Mouse (Mus musculus) erythroid progenitor cell, adult 5-6 weeks (primary cell): Measurements from ENCODE around the gene Bcl9. TPM values are rescaled to one million over a fixed set of nuclear protein-coding genes. Genes with fewer than 3 reads are reported as not detected.
A peak's percentile ranks its signal among the peaks of the same experiment; 100 is the strongest.

Experiments used
- ATAC-seq: replicated peaks from 2 replicates; pipeline ENCODE4 v1.8.0; 2016; ENCODE audit warnings: moderate number of reproducible peaks, mild to moderate bottlenecking, moderate TSS enrichment, inconsistent platforms; ENCODE audit not compliant: poor library complexity, low FRiP score, severe bottlenecking
- total RNA-seq, 2 experiments: library from RNA; stranded (forward) in 1 of 2; stranded (reverse) in 1 of 2; fragments of 150-400 nt in 1 of 2; fragments of 186-747, 209-891 nt in 1 of 2; gene quantifications; 2 replicates each; pipeline versions ENCODE4 v1.2.3 to v1.2.4; 2015 to 2017; ENCODE audit warnings: low replicate concordance in 2 of 2

Bcl9 gene
- total RNA-seq (2015; ENCODE audit: low replicate concordance), result 14.4 and 45.7 TPM in 2 replicates
- total RNA-seq (2017; ENCODE audit: low replicate concordance), result 0.13 and 0.76 TPM in 2 replicates

- no peak for ATAC-seq
Observed at GRCm38 (mm10) chr3:97297553-97298432, at the start of gene Bcl9. TSS of gene Bcl9 (minus strand) at chr3:97297917.

- no peak for ATAC-seq
Observed at GRCm38 (mm10) chr3:97339193-97339576, 41.5 kb upstream of the Bcl9 start.

- ATAC-seq, result peak; percentile 67
Observed at GRCm38 (mm10) chr3:97338522-97339192, 40.9 kb upstream of the Bcl9 start.

GRCm38 (mm10) chr3:97337306-97337705 is 39.6 kb upstream of the Bcl9 start:
- ATAC-seq, result no peak

GRCm38 (mm10) chr3:97336331-97336730 is 38.6 kb upstream of the Bcl9 start:
- no peak for ATAC-seq

GRCm38 (mm10) chr3:97334618-97335017 is 36.9 kb upstream of the Bcl9 start:
- no peak for ATAC-seq

GRCm38 (mm10) chr3:97332172-97332571 is 34.5 kb upstream of the Bcl9 start:
- no peak for ATAC-seq

GRCm38 (mm10) chr3:97327809-97328208 is 30.1 kb upstream of the Bcl9 start:
- no peak for ATAC-seq

- ATAC-seq, result no peak
Observed at GRCm38 (mm10) chr3:97327356-97327755, 29.6 kb upstream of the Bcl9 start.

GRCm38 (mm10) chr3:97325621-97326345 is 28.1 kb upstream of the Bcl9 start:
- no peak for ATAC-seq

- no peak for ATAC-seq
Observed at GRCm38 (mm10) chr3:97324046-97324445, 26.3 kb upstream of the Bcl9 start.

- ATAC-seq, result no peak
Observed at GRCm38 (mm10) chr3:97317302-97317701, 19.6 kb upstream of the Bcl9 start.

GRCm38 (mm10) chr3:97313431-97313830 is 15.7 kb upstream of the Bcl9 start:
- ATAC-seq, result no peak

- no peak for ATAC-seq
Observed at GRCm38 (mm10) chr3:97311998-97312397, 14.3 kb upstream of the Bcl9 start.

- ATAC-seq, result no peak
Observed at GRCm38 (mm10) chr3:97309748-97310536, 12.2 kb upstream of the Bcl9 start.

GRCm38 (mm10) chr3:97308440-97308839 is 10.7 kb upstream of the Bcl9 start:
- no peak for ATAC-seq

GRCm38 (mm10) chr3:97305907-97306306 is 8.2 kb upstream of the Bcl9 start:
- no peak for ATAC-seq

- no peak for ATAC-seq
Observed at GRCm38 (mm10) chr3:97301586-97301985, 3.9 kb upstream of the Bcl9 start.

GRCm38 (mm10) chr3:97300370-97300769 is 2.7 kb upstream of the Bcl9 start:
- no peak for ATAC-seq

GRCm38 (mm10) chr3:97299885-97300284 is 2.2 kb upstream of the Bcl9 start:
- ATAC-seq, result no peak
